Mouse (Mus musculus) G1E (cell line): Measurements from ENCODE around the gene Tbl2.

Experiments used
- CTCF ChIP-seq: IDR thresholded peaks from 2 replicates; pipeline ENCODE4 v1.5.1; 2012; ENCODE audit warnings: low read depth, low read length, inconsistent platforms, mixed read lengths
- TAL1 ChIP-seq: conservative IDR thresholded peaks from 2 replicates; pipeline ENCODE4 v1.6.1; 2012; ENCODE audit warnings: low read depth, low read length, inconsistent platforms, mixed read lengths

DNA sequence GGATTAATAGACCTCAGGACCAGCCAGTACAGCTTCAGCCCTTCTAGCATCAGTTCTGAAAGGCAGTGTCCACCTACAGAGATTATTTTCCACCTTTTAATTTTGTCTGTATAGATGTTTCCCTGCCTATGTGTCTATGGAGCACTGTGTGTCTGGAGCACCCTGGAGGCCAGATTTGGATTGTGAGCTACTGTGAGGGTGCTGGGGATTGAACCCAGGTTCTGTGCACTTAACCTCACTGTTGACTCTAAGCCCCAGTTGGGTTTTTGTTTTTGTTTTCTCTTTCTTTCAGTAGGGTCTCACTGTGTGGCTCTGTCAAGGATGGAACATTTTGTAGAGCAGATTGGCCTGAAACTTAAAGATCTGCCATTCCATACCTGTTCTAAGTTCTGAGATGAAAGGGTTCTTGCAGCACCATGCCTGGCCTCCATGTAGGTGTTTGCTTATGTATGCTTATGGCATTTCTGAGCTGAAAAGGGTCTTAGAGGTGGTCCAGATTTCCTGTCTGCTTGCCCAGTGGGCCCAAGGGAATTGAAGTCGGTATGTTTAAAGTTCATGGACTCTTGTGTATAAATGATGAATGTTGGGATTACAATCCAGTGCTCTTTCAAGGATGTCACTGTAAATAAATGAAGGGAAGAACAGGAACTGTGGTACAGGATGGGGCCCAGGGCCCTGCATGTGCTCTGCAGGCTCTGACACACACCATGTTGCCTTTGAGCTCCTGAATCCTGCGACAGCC, 40.0 kb downstream of the Tbl2 start:
- TF ChIP-seq CTCF (no peak), TAL1 (no peak)
